Mouse (Mus musculus): ENCODE data around the gene Wrnip1. TPM values are rescaled to one million over a fixed set of nuclear protein-coding genes. Genes with fewer than 3 reads are reported as not detected.

Gene Wrnip1
- total and polyA plus RNA-seq, 2 experiments from 2014 or later = 11.2 to 33.1 TPM

DNA sequence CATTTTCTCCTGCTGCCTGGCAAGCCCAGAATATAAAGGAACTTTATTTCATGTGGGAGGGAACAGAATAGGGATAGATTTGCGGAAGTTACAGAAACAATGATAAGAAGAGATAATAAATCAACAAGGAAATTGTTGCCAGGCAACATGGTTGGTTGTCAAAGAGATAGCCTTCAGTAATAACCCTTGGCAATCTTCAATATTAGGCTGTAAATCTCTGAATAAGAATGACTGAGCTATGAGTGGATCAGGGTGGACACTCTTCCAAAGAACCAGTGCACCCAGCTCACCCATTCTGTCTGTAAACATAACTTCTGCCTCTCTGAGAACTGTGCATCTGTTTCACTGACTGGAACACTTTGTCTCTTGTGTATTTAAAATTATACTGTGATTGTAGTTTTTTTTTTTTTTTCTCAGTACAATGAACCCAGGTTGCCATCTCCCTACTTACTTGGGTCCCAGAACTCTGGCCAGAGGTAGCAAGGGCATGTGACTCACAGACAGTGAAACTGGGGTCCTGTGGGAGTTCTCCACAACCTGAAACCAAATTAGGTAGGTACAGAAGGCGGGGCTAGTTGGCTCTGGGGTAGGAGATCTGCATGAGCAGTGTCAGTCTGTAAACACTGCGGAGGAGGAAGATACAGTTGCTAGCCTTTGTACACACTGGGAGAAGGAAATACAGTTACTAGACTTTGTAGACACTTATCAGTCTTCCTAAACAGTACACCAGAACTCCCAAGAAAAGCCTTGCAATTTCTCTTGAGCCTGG is 29.9 kb downstream of the Wrnip1 start:
- no peak overlapping the region for H3K27ac ChIP-seq (ENCODE audit: low read depth)
- peaks cover 5% of the 10 kb centered on the region; the same call in 1 of the 2 replicates for H3K4me1 ChIP-seq (ENCODE audit: control insufficient read depth, insufficient read depth)
- DNase-seq (ENCODE audit: low spot score) (no peak), ATAC-seq (ENCODE audit: insufficient read depth, low read depth) (no peak)
- no peaks in the 10 kb centered on the region for H3K27me3 ChIP-seq (ENCODE audit: control insufficient read depth, insufficient read depth, low read length)
- H3K4me2 ChIP-seq (ENCODE audit: low read depth, low read length) = no peak overlapping the region
- TF ChIP-seq CTCF (IDR thresholded peaks at IDR 0.05; ENCODE audit: low read depth) = no peak
- no peak for TF ChIP-seq EP300 (IDR thresholded peaks at IDR 0.05; ENCODE audit: low read depth)
- H3K9me3 ChIP-seq (replicated peaks; ENCODE audit: control insufficient read depth, low read length) = no peaks in the 10 kb centered on the region
- H3K36me3 ChIP-seq (replicated peaks; ENCODE audit: control insufficient read depth, insufficient read depth, low read length) = no peaks in the 10 kb centered on the region
- WGBS = 61% methylated on average over 3 of the region's 3 CpGs
- H3K9ac ChIP-seq (replicated peaks; ENCODE audit: low read depth, low read length) = no peak overlapping the region
- no peak overlapping the region for H3K4me3 ChIP-seq (ENCODE audit: low read depth, low read length)

GRCm38 (mm10) chr13:32832776-32833175 is 30.9 kb downstream of the Wrnip1 start:
- H3K9me3 ChIP-seq (replicated peaks; ENCODE audit: control insufficient read depth, low read length) = no peaks in the 10 kb centered on the region
- H3K27ac ChIP-seq (ENCODE audit: low read depth) = no peak overlapping the region
- no peak for TF ChIP-seq CTCF (IDR thresholded peaks at IDR 0.05; ENCODE audit: low read depth)
- TF ChIP-seq EP300 (IDR thresholded peaks at IDR 0.05; ENCODE audit: low read depth) = no peak
- 67% methylated on average over 3 of the region's 3 CpGs for WGBS
- H3K36me3 ChIP-seq (replicated peaks; ENCODE audit: control insufficient read depth, insufficient read depth, low read length) = no peaks in the 10 kb centered on the region
- H3K4me2 ChIP-seq (ENCODE audit: low read depth, low read length) = no peak overlapping the region
- DNase-seq (ENCODE audit: low spot score) = no peak
- no peak overlapping the region for H3K9ac ChIP-seq (replicated peaks; ENCODE audit: low read depth, low read length)
- H3K27me3 ChIP-seq (ENCODE audit: control insufficient read depth, insufficient read depth, low read length) = no peaks in the 10 kb centered on the region
- H3K4me3 ChIP-seq (ENCODE audit: low read depth, low read length) = no peak overlapping the region
- H3K4me1 ChIP-seq (ENCODE audit: control insufficient read depth, insufficient read depth) = peaks cover 5% of the 10 kb centered on the region; the same call in 1 of the 2 replicates
- ATAC-seq (ENCODE audit: insufficient read depth, low read depth) = no peak

- DNase-seq (ENCODE audit: low spot score) (no peak), ATAC-seq (ENCODE audit: insufficient read depth, low read depth) (no peak)
- TF ChIP-seq EP300 (IDR thresholded peaks at IDR 0.05; ENCODE audit: low read depth) (no peak), CTCF (IDR thresholded peaks at IDR 0.05; ENCODE audit: low read depth) (no peak)
- H3K9ac ChIP-seq (replicated peaks; ENCODE audit: low read depth, low read length) = no peak overlapping the region
- no peaks in the 10 kb centered on the region for H3K9me3 ChIP-seq (replicated peaks; ENCODE audit: control insufficient read depth, low read length)
- 65% methylated on average over 6 of the region's 6 CpGs for WGBS
- H3K4me2 ChIP-seq (ENCODE audit: low read depth, low read length) = no peak overlapping the region
- H3K27me3 ChIP-seq (ENCODE audit: control insufficient read depth, insufficient read depth, low read length) = no peaks in the 10 kb centered on the region
- no peaks in the 10 kb centered on the region for H3K36me3 ChIP-seq (replicated peaks; ENCODE audit: control insufficient read depth, insufficient read depth, low read length)
- H3K4me3 ChIP-seq (ENCODE audit: low read depth, low read length) = no peak overlapping the region
- H3K4me1 ChIP-seq (ENCODE audit: control insufficient read depth, insufficient read depth) = peaks cover 5% of the 10 kb centered on the region; the same call in 1 of the 2 replicates
- no peak overlapping the region for H3K27ac ChIP-seq (ENCODE audit: low read depth)
These were observed 31.4 kb downstream of the Wrnip1 start for GRCm38 (mm10) chr13:32833237-32833636.

DNA sequence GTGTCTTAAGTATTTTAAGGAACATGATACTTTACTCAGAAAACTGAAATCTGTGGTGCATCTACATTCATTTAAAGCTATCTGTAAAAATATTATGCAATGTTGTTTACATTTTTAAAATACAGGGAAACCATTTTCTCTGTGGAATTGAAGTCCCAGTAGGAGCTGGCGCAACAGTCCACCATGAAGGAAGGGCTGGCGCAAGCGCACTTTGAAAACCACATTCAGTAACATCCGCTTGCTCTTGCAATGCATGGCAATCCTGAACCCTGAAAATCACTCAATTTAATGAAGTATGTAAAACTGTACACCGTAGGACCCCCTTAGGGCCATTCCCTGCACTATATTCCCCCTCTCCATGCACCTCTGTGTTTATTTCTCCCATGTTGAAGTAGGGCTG is 32.7 kb downstream of the Wrnip1 start:
- no peak overlapping the region for H3K27ac ChIP-seq (ENCODE audit: low read depth)
- H3K27me3 ChIP-seq (ENCODE audit: control insufficient read depth, insufficient read depth, low read length) = no peaks in the 10 kb centered on the region
- H3K36me3 ChIP-seq (replicated peaks; ENCODE audit: control insufficient read depth, insufficient read depth, low read length) = no peaks in the 10 kb centered on the region
- no peak overlapping the region for H3K4me3 ChIP-seq (ENCODE audit: low read depth, low read length)
- no peak overlapping the region for H3K4me2 ChIP-seq (ENCODE audit: low read depth, low read length)
- no peak for ATAC-seq (ENCODE audit: insufficient read depth, low read depth)
- WGBS = 93% methylated on average over 5 of the region's 5 CpGs
- no peak for DNase-seq (ENCODE audit: low spot score)
- no peak for TF ChIP-seq EP300 (IDR thresholded peaks at IDR 0.05; ENCODE audit: low read depth)
- TF ChIP-seq CTCF (IDR thresholded peaks at IDR 0.05; ENCODE audit: low read depth) = no peak
- H3K9ac ChIP-seq (replicated peaks; ENCODE audit: low read depth, low read length) = no peak overlapping the region
- no peaks in the 10 kb centered on the region for H3K9me3 ChIP-seq (replicated peaks; ENCODE audit: control insufficient read depth, low read length)
- peaks cover 6% of the 10 kb centered on the region; the same call in 1 of the 2 replicates for H3K4me1 ChIP-seq (ENCODE audit: control insufficient read depth, insufficient read depth)

DNA sequence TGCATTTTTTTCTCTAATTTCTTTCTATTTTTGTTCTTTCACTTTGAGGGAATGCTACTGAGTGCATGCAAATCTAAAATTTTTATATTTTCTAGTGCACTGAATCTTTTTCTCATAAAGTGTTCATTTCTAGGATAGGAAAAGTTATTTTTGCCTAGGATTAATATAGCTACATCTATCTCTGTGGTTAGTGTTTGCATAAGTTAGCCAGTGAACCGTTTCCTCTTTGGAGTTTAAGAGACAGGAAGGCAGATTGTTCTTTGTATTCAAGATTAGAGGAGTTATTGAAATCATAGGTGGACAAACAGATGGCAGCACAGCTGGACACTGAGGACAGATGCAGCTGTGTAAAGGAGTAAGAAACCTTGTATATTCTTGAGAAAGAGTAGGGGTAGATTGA is 37.5 kb downstream of the Wrnip1 start:
- Histone ChIP-seq H3K27ac (ENCODE audit: low read depth) (no peak overlapping the region), H3K4me2 (ENCODE audit: low read depth, low read length) (no peak overlapping the region), H3K36me3 (replicated peaks; ENCODE audit: control insufficient read depth, insufficient read depth, low read length) (no peaks in the 10 kb centered on the region), H3K9me3 (replicated peaks; ENCODE audit: control insufficient read depth, low read length) (no peaks in the 10 kb centered on the region), H3K4me1 (ENCODE audit: control insufficient read depth, insufficient read depth) (0 out of 2 replicates have a peak, but pooled peaks cover 4% of the 10 kb centered on the region), H3K9ac (replicated peaks; ENCODE audit: low read depth, low read length) (no peak overlapping the region), H3K4me3 (ENCODE audit: low read depth, low read length) (no peak overlapping the region), H3K27me3 (ENCODE audit: control insufficient read depth, insufficient read depth, low read length) (no peaks in the 10 kb centered on the region)
- DNase-seq (ENCODE audit: low spot score) (no peak), ATAC-seq (ENCODE audit: insufficient read depth, low read depth) (no peak)
- WGBS = 28% methylated on average over 1 of the region's 1 CpGs
- TF ChIP-seq CTCF (IDR thresholded peaks at IDR 0.05; ENCODE audit: low read depth) (no peak), EP300 (IDR thresholded peaks at IDR 0.05; ENCODE audit: low read depth) (no peak)

All from heart, postnatal 0 days (tissue).